Mouse (Mus musculus) gastrocnemius, adult 2 months (tissue): Measurements from ENCODE around the gene Btbd2. TPM values are rescaled to one million over a fixed set of nuclear protein-coding genes. Genes with fewer than 3 reads are reported as not detected.

ENCODE experiments used
- DNase-seq: peaks from one replicate; pipeline ENCODE4 v3.0.0; 2022
- H3K27ac ChIP-seq: fragments of 200-600 bp; 2 replicates; pipeline ENCODE4 v1.8.1; 2022; ENCODE audit warnings: mild to moderate bottlenecking
- H3K4me3 ChIP-seq: fragments of 200-600 bp; 2 replicates; pipeline ENCODE4 v1.8.1; 2022; ENCODE audit warnings: mild to moderate bottlenecking, moderate library complexity
- CTCF ChIP-seq: fragments of 200-600 bp; IDR thresholded peaks from 2 replicates; pipeline ENCODE4 v1.8.1; 2022; ENCODE audit warnings: antibody characterized with exemption, mild to moderate bottlenecking, moderate library complexity
- intact Hi-C: fragments of 180-260 bp; cut with DNase I; formaldehyde crosslinking; loops from one replicate; pipeline ENCODE4 v1.15.1; 2025
- total RNA-seq, 2 experiments: library from RNA; stranded (reverse); gene quantifications; 2 replicates each; pipeline ENCODE4 v1.2.3; 2021

The Btbd2 gene
- total RNA-seq, 2 experiments from 2014 or later: 34.7 to 40.0 TPM

DNA sequence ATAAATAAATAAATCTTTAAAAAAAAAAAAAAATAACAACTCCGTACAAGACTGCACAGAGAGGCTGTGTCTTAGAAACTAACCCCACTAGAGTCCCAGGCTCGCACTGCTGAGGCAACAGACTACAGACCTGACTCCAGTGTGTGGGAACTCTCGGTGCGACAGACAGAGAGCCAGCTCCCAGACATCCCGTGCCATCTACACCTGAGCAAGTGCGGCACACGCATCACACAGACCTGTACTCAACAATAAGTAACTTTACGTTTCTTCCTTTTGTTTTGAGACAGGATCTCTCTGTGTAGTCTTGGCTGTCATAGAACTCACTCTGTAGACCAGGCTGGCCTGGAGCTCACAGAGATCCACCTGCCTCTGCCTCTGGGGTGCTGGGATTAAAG, 40.5 kb upstream of the Btbd2 start:
- no peak for TF ChIP-seq CTCF
- DNase-seq: no peak
- no peak overlapping the region for H3K4me3 ChIP-seq
- no peak overlapping the region; the same call in 1 of the 2 replicates for H3K27ac ChIP-seq
- intact Hi-C loops: no loop called here

DNA sequence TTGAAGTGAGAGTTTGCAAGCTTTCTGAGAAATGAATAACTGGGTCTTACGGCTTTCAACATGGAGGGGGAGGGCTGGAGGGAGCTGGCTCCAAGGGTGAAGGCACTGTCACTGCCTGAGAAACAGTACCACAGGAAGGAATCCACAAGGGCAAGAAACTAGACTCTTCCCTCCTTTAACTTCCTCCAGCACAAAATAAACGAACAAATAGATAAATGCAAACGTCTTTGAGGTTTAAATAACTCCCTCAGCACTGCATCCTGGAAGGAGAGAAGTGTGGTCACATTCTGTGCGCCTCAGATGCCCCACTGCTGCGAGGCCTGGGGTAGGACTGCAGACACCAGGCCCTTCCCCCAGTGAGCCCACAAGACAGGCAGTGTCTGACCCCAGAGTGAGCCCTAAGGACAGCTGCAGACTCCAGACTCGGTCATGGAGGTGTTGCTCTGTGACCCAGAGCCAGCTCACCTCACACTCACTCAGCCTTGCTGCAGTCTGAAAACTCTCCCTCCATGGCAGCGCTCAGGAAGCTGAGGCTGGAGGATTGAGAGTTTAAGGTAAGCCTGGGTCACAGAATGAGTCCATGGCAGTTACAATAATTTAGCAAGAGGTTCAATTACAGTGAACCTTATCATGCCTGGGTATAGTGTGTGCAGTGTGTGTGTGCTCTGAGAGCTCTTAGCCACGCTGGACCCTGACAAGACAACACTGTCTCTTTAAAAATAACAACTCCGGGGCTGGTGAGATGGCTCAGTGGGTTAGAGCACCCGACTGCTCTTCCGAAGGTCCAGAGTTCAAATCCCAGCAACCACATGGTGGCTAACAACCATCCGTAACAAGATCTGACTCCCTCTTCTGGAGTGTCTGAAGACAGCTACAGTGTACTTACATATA, 39.9 kb upstream of the Btbd2 start:
- intact Hi-C loops: no loop called here
- Histone ChIP-seq H3K27ac (peak overlapping the region; percentile 70), H3K4me3 (no peak overlapping the region; the same call in 1 of the 2 replicates)
- DNase-seq: no peak
- TF ChIP-seq CTCF: no peak

DNA sequence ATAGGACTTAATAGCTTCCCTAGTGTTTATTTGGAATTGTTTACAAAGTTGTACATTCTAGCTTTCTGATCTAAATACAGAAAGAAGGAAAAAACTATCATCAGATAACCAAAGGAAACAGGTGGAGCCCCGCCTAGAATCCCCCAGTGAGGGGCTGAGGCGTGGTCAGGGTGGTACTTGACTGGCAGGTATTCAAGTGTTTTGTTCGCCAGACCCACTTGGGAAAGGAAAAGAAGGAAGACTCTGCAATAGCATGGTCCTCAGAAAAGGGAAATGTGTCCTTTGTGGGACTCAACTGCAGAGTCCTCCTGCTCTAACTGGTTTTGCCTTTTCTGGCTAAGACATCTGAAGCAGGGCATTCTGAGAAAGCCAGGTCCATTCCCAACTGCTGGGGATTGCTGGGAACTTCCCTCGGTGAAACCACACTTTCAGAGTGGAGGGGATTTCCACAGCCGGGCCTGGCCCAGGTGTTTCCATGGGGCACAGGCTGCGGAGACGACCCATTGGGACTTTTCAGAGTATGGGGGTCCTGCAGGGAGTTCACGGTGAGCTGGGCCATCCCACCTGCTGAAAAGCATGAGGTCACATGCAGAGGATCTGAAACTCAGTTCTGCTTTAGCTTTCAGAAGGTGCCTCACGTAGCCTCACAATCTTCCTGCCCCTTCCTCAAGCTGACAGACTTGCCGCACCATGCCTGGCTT, 39.1 kb upstream of the Btbd2 start:
- TF ChIP-seq CTCF: no peak
- H3K4me3 ChIP-seq: peak overlapping the region; percentile 1; the same call in 1 of the 2 replicates
- peak overlapping the region; percentile 70 for H3K27ac ChIP-seq
- DNase-seq: no peak
- intact Hi-C loops: no loop called here

DNA sequence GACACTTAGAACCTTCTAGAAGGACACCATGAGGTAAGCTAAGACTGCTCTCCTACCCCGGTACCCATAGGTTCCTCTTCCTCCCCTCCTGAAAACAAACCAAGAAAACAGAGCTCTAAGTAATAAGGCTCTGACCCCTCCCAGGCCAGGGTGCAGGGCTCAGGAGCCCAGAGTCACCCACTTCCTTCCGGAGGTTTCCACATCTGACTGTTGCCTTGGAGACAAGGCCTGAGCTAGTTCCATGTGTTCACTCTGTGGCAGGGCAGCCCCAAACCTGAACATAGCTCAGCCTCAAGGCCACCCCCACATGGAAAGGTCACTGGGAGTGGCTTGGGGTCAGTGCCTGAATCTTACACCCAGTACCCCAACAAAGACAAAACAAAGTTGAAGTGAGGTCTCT, 38.3 kb upstream of the Btbd2 start:
- no peak for TF ChIP-seq CTCF
- Histone ChIP-seq H3K4me3 (no peak overlapping the region), H3K27ac (peak overlapping the region; percentile 70)
- DNase-seq: peak; percentile 51
- intact Hi-C loops: no loop called here

DNA sequence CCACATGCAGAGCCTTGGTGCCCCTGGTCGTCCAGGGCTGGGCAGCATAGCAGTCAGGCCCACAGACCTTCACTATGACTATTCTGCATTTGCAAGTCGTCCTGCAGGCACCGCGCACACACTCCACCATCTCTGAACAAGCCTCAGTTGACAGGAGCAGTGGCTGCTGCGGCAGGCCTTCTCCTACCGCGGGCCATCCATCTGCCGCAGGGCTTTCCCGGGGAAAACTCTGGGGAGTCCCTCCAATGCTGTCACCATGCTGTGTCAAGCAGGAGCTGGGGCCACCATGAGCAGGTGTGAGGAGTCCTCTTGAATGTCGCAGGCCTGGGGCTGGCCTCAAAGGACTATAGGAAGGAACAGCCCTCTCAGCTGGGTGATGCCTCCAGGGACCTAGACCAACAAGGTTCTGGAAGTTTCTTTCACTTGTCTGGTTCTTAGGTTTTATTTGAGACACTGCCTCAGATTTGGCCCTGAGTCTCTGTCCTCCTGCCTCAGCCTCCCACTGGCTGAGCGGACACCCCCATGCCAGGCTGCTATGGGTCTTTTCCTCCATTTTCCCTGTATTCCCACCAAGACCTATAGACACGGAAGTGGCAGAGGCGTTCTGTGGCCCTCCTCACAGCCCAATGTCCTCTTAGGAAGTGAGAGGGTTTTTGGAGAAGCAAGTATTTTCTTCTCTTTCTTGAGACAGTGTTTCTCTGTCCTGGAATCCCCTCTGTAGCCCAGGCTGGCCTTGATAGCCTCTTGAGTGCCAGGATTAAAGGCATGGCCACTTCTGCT, 37.5 kb upstream of the Btbd2 start:
- Histone ChIP-seq H3K4me3 (0 out of 2 replicates have a peak overlapping the region, but pooled peaks have one; percentile 5), H3K27ac (peak overlapping the region; percentile 70)
- TF ChIP-seq CTCF: no peak
- no peak for DNase-seq
- intact Hi-C loops: no loop called here

DNA sequence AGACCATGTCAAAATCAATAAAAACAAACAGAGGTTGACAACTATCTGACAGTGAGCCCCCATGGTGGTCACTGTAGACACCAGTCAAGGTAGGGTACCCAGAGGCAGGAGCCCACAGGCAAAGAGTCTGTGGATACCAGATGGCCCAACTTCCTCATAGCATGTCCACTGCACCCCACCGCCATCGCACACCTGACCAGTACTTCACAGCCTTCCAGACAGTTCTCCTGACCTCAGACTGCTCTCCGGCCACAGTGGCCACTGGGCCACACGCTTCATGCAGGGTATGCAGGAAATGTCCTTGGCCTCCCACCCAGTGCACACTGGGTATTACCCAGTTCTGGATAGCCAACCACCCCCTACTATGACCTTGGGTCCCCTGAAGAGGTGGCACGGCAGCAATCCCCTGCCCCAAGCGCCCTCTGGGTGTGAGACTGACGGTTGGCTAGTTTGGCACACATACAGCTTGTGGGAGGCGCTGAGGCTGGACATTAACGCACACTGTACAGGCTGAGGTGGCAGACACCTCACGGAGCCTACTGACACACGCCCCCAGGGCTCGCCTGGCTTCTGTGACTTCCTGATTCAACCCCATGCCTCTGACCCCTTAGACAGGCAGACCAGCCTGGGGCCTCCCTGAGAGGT, 36.7 kb upstream of the Btbd2 start:
- no peak for TF ChIP-seq CTCF
- no peak for DNase-seq
- H3K27ac ChIP-seq: peak overlapping the region; percentile 70
- no peak overlapping the region for H3K4me3 ChIP-seq
- intact Hi-C loops: no loop called here

DNA sequence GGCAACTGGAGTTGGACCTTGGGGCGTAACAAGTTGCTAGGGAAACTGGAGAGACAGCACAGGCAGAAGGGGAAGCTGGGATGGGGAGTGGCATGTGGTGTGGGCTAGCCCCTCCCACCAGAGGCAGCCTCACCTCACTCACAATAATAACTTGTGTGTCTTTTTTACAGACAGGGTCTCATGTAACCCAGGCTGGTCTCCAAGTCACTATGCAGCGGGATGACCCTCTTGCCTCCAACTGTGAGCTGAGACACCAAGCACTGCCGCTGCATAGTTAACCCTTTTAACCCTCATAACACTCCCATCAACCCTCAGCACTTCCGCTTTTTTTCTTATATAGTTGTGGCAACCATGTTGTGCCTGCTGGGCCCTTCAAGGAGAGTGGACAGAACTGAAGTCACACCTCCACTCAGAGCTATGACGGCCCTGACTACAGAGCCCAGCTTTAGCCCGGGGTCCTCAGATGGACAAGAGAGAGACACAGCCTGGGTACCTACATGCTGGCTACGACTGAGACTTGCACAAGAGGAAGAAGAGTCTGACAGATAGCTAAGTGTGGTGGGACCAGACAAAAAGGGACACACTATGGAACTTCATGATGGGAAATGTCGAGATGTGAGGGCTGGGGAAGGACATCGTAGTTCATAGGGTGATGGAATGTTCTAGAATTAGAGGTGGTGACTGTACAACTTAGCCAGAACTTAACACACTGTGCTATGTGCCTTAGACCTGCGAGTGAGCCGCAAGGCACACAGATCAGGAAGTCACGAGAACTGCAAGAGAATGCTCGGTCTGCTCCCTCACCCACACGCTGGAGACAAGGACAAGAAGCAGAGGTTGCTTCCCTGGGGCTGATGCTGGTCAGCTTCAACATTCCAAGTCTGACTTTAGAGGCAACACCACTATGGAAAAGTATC, 35.6 kb upstream of the Btbd2 start:
- intact Hi-C loops: no loop called here
- TF ChIP-seq CTCF: no peak
- Histone ChIP-seq H3K4me3 (no peak overlapping the region), H3K27ac (peak overlapping the region; percentile 70)
- no peak for DNase-seq

DNA sequence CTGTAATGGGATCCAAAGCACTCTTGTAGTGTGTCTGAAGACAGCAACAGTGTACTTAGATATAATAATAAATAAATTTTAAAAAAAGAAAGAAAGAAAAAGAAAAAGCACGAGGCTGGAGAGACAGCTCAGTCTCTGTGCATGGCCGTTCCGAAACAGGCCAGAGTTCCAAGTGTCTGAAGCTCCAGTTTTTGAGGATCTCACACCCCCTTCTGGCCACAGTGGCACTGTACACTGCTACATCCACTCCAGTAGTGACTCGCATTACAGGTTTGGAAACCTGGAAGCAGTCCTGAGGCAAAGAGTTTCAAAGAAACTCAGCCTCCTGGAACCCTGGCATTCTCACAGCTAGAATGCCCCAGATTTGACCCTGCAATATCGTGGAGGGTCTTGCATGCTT, 31.0 kb upstream of the Btbd2 start:
- TF ChIP-seq CTCF: peak; percentile 93
- Histone ChIP-seq H3K27ac (peak overlapping the region; percentile 48), H3K4me3 (no peak overlapping the region)
- peak; percentile 85 for DNase-seq
- intact Hi-C loops: loop anchor here (1.0 kb wide), 1 partner anchor 109 kb away; no protein-coding TSS in a partner anchor

DNA sequence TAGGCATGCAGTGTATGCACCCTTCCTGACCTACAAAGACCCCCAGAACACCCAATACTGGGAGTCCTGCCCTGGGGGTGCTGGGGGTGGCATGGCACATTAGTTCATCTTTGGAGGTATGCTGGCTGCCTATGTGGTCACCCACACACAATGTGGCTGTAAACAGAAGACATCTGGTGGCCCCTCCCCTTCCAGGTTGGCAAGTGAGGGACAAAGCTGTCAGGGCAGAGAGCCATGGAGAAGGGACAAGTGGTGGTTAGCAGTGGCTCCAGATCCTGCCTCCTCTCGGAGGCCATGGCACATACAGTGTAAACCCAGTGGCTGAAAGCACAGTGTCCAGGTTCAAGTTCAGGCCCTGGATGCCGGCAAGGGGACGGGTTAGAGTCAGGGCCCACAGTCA, 29.7 kb upstream of the Btbd2 start:
- no peak overlapping the region for H3K4me3 ChIP-seq
- intact Hi-C loops: no loop called here
- no peak for TF ChIP-seq CTCF
- DNase-seq: no peak
- H3K27ac ChIP-seq: no peak overlapping the region

DNA sequence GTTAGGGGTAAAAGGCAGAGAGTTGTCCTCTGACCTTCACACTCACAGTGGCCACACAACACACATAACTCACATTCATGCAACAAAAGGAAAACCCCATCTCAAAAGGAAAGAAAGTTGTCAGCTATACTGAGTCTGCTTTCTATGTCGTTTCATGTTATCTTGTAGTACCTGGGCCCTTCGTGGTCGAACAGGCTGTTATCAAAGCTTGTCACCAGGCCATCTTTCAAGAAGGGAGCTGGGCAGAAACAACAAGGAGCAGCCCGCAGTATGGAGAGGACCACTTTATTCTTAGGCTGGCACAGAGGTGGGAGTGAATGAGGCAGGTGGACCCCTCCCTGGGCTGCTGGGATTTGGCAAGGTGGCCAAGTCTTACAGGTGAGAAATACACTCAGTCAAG, 28.1 kb upstream of the Btbd2 start:
- no peak for TF ChIP-seq CTCF
- Histone ChIP-seq H3K27ac (no peak overlapping the region), H3K4me3 (no peak overlapping the region)
- intact Hi-C loops: loop anchor here (1.0 to 2.0 kb wide), 2 partner anchors 26 to 74 kb away; no protein-coding TSS in a partner anchor
- DNase-seq: no peak

DNA sequence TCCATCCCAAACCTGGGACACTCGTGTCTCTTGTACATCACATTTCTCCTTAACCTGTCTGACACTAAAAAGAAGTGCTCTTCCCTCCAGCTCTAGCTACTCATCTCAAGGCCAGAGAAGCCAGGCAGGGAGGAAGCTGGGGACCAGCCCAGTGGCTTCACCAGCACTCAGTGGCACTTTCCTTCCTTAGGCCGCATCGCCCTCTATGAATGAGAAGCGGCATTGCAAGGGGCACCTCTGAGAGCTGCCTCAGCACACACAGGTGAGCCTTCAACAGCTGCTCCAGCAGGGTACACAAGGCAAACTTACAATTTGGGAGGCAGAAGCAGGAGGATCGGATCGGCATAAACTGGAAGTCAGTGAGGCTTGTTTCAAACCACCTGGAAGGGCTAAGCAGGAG, 27.3 kb upstream of the Btbd2 start:
- DNase-seq: peak; percentile 71
- intact Hi-C loops: loop anchor here (1.0 to 2.0 kb wide), 2 partner anchors 25 to 73 kb away; no protein-coding TSS in a partner anchor
- Histone ChIP-seq H3K27ac (peak overlapping the region; percentile 24; the same call in 1 of the 2 replicates), H3K4me3 (no peak overlapping the region)
- TF ChIP-seq CTCF: peak; percentile 92
